In genomic region chr4:98094112-98094805, GRCm38 (mm10) we compare ENCODE assay signal across 13 mouse cellular contexts.
DNase-seq lines count a peak whose midpoint lies in the region; ATAC-seq and TF ChIP-seq lines count a peak whose summit lies in the region.
"Had no signal": no experiment of that assay in that cellular context is flagged by ENCODE, and none has a peak within 500 bp of the region (broad histone marks: within the 10 kb centered on the region; RNA-seq: fewer than 3 reads in every experiment).

No protein-coding gene starts in this region.

- no peaks in the 10 kb centered on the region for H3K27me3 ChIP-seq in heart, adult 2 months (ENCODE audit: control insufficient read depth, insufficient read depth, low read length)
- H3K27me3 ChIP-seq in embryonic facial prominence, embryonic 14.5 days (replicated peaks; ENCODE audit: control insufficient read depth, insufficient read depth, low read length) = no peaks in the 10 kb centered on the region
- no peaks in the 10 kb centered on the region for H3K27me3 ChIP-seq in hindbrain, embryonic 16.5 days (replicated peaks; ENCODE audit: control insufficient read depth, insufficient read depth, low read length)
- no peaks in the 10 kb centered on the region for H3K27me3 ChIP-seq in midbrain, embryonic 15.5 days (replicated peaks)
- H3K27me3 ChIP-seq: embryonic facial prominence, embryonic 15.5 days had no signal

- 59% methylated on average over 19 of the region's 19 CpGs for WGBS in heart, adult 2 months
- WGBS in embryonic facial prominence, embryonic 14.5 days = 32% methylated on average over 19 of the region's 19 CpGs
- 22% methylated on average over 19 of the region's 19 CpGs for WGBS in hindbrain, embryonic 16.5 days
- 16% methylated on average over 19 of the region's 19 CpGs for WGBS in midbrain, embryonic 15.5 days

- intact Hi-C loops in heart, adult 2 months (cut with DNase I) = loop anchor here (1.0 kb wide), 1 partner anchor 8 kb away; no protein-coding TSS in a partner anchor
- intact Hi-C loops in heart, postnatal 10 days (cut with DNase I) = no loop called here
- intact Hi-C loops in left cerebral cortex, postnatal 4 days (cut with DNase I) = no loop called here

- TF ChIP-seq CTCF in heart, adult 2 months (IDR thresholded peaks at IDR 0.05) = no peak

- peaks cover 18% of the 10 kb centered on the region for H3K36me3 ChIP-seq in heart, adult 2 months (ENCODE audit: control insufficient read depth, insufficient read depth, low read length)
- H3K36me3 ChIP-seq in embryonic facial prominence, embryonic 14.5 days (ENCODE audit: control insufficient read depth, insufficient read depth, low read length) = peaks cover 7% of the 10 kb centered on the region; the same call in 1 of the 2 replicates
- H3K36me3 ChIP-seq in hindbrain, embryonic 16.5 days (ENCODE audit: control insufficient read depth, insufficient read depth, low read length) = no peaks in the 10 kb centered on the region
- H3K36me3 ChIP-seq in midbrain, embryonic 15.5 days (replicated peaks) = no peaks in the 10 kb centered on the region
- H3K36me3 ChIP-seq: embryonic facial prominence, embryonic 15.5 days had no signal

- H3K4me1 ChIP-seq in heart, adult 2 months (ENCODE audit: control insufficient read depth, insufficient read depth, low read length) = peaks cover 32% of the 10 kb centered on the region
- peaks cover 19% of the 10 kb centered on the region for H3K4me1 ChIP-seq in embryonic facial prominence, embryonic 14.5 days (ENCODE audit: control insufficient read depth, insufficient read depth, low read length)
- peaks cover 7% of the 10 kb centered on the region for H3K4me1 ChIP-seq in hindbrain, embryonic 16.5 days (ENCODE audit: control insufficient read depth, insufficient read depth, low read depth, low read length)
- peaks cover 6% of the 10 kb centered on the region; the same call in 1 of the 2 replicates for H3K4me1 ChIP-seq in midbrain, embryonic 15.5 days

- H3K79me2 ChIP-seq in heart, adult 2 months (replicated peaks; ENCODE audit: control insufficient read depth, insufficient read depth, low read length) = no peaks in the 10 kb centered on the region

- no peak for TF ChIP-seq EP300 in heart, adult 2 months (IDR thresholded peaks at IDR 0.05; ENCODE audit: insufficient read depth, low read depth, low read length)

- peak overlapping the region; percentile 83 for H3K27ac ChIP-seq in heart, adult 2 months
- H3K27ac ChIP-seq in embryonic facial prominence, embryonic 14.5 days (replicated peaks; ENCODE audit: low read depth, low read length) = no peak overlapping the region
- H3K27ac ChIP-seq in hindbrain, embryonic 16.5 days (ENCODE audit: low read depth, low read length) = no peak overlapping the region
- no peak overlapping the region for H3K27ac ChIP-seq in midbrain, embryonic 15.5 days
- H3K27ac ChIP-seq: embryonic facial prominence, embryonic 15.5 days had no signal

- no peak for TF ChIP-seq POLR2A in heart, adult 2 months (IDR thresholded peaks at IDR 0.05; ENCODE audit: insufficient read depth, low read depth, low read length)

- DNase-seq in heart, adult 2 months = no peak
- no peak for DNase-seq in heart, postnatal 10 days
- no peak for DNase-seq in embryonic facial prominence, embryonic 14.5 days (ENCODE audit: low spot score)
- no peak for DNase-seq in left cerebral cortex, postnatal 4 days
- no peak for DNase-seq in left cerebral cortex, adult 9 months (ENCODE audit: low spot score in 2 of 2)
- no peak for DNase-seq in layer of hippocampus, postnatal 25 days (ENCODE audit: extremely low spot score in 1 of 2, low spot score in 1 of 2)
- DNase-seq: gastrocnemius, postnatal 36 days; kidney, adult 8-10 months; lung, postnatal 4 days had no signal

- H3K9me3 ChIP-seq in embryonic facial prominence, embryonic 14.5 days (ENCODE audit: control insufficient read depth, low read length) = no peaks in the 10 kb centered on the region
- no peaks in the 10 kb centered on the region for H3K9me3 ChIP-seq in hindbrain, embryonic 16.5 days (ENCODE audit: control insufficient read depth, low read length)
- H3K9me3 ChIP-seq in midbrain, embryonic 15.5 days = no peaks in the 10 kb centered on the region
- H3K9me3 ChIP-seq: embryonic facial prominence, embryonic 15.5 days had no signal

- peak; percentile 10; the same call in 1 of the 2 replicates for ATAC-seq in embryonic facial prominence, embryonic 14.5 days (ENCODE audit: low read depth)
- ATAC-seq in hindbrain, embryonic 16.5 days = peak; percentile 29
- ATAC-seq in midbrain, embryonic 15.5 days (replicated peaks) = peak; percentile 55
- ATAC-seq: CD4-positive, CD25-positive, alpha-beta regulatory T cell, adult 4 months had no signal

- no peak overlapping the region for H3K4me3 ChIP-seq in heart, adult 2 months
- H3K4me3 ChIP-seq in embryonic facial prominence, embryonic 14.5 days (ENCODE audit: low read depth, low read length) = no peak overlapping the region
- peak overlapping the region; percentile 14 for H3K4me3 ChIP-seq in hindbrain, embryonic 16.5 days (ENCODE audit: low read length)
- peak overlapping the region; percentile 23 for H3K4me3 ChIP-seq in midbrain, embryonic 15.5 days
- H3K4me3 ChIP-seq: embryonic facial prominence, embryonic 15.5 days had no signal

- no peak overlapping the region for H3K4me2 ChIP-seq in embryonic facial prominence, embryonic 14.5 days (ENCODE audit: low read depth, low read length)
- peak overlapping the region; percentile 43 for H3K4me2 ChIP-seq in hindbrain, embryonic 16.5 days (ENCODE audit: low read length)
- H3K4me2 ChIP-seq in midbrain, embryonic 15.5 days = peak overlapping the region; percentile 45
- H3K4me2 ChIP-seq: embryonic facial prominence, embryonic 15.5 days had no signal

- no peak overlapping the region for H3K9ac ChIP-seq in heart, adult 2 months (ENCODE audit: low read depth, low read length)
- H3K9ac ChIP-seq in embryonic facial prominence, embryonic 14.5 days (ENCODE audit: low read depth, low read length) = no peak overlapping the region
- H3K9ac ChIP-seq in hindbrain, embryonic 16.5 days (ENCODE audit: low read depth, low read length) = peak overlapping the region; percentile 54
- H3K9ac ChIP-seq in midbrain, embryonic 15.5 days = no peak overlapping the region
- H3K9ac ChIP-seq: embryonic facial prominence, embryonic 15.5 days had no signal

Comparison
In these comparisons a context has a peak if more than half of its experiments do, and no peak if none do; other contexts are left out.
1. H3K4me3 ChIP-seq: peak in hindbrain, embryonic 16.5 days (single experiment) and midbrain, embryonic 15.5 days (single experiment); none in heart, adult 2 months (single experiment) and embryonic facial prominence, embryonic 14.5 days (single experiment).
2. Peak in every context shown above with its lines, with median percentiles within 50 percentile points of each other: ATAC-seq.